Mouse (Mus musculus): ENCODE measurements around the gene Tbc1d7. TPM values are rescaled to one million over a fixed set of nuclear protein-coding genes. Genes with fewer than 3 reads are reported as not detected.

Gene Tbc1d7
- total and polyA plus RNA-seq, 2 experiments from 2014 or later, result 40.0 to 84.8 TPM

DNA sequence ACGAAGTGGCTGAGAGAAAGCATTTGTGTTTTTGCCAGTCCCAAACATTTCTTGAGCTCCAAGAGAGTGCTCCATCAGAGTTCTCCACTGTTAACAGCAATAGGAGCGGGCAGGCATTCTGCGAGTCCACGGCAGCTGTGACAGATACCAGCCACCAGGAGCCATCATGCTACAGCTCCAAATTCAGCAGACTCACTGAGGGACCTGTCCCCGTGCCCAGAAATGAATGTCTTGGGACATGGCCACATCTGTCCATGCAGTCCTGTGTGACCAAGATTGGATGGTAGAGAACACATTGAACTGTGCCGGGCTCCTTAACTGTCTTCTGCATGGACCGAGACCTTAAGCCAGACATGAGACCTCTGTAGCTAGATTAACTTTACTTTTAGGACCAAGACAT, 31.9 kb upstream of the Tbc1d7 start:
- Histone ChIP-seq H3K36me3 (ENCODE audit: insufficient read depth) (peaks cover 4% of the 10 kb centered on the region), H3K27ac (ENCODE audit: low read depth, low read length) (no peak overlapping the region), H3K4me3 (ENCODE audit: low read depth, low read length) (no peak overlapping the region), H3K4me1 (ENCODE audit: insufficient read depth) (no peaks in the 10 kb centered on the region), H3K4me2 (ENCODE audit: low read depth) (no peak overlapping the region), H3K27me3 (ENCODE audit: insufficient read depth, low read length) (no peaks in the 10 kb centered on the region), H3K9me3 (ENCODE audit: low read length) (no peaks in the 10 kb centered on the region), H3K9ac (no peak overlapping the region)
- 88% methylated on average over 7 of the region's 7 CpGs for WGBS
- ATAC-seq (no peak), DNase-seq (no peak)
- no peak for TF ChIP-seq CTCF (IDR thresholded peaks at IDR 0.05; ENCODE audit: low read depth)

DNA sequence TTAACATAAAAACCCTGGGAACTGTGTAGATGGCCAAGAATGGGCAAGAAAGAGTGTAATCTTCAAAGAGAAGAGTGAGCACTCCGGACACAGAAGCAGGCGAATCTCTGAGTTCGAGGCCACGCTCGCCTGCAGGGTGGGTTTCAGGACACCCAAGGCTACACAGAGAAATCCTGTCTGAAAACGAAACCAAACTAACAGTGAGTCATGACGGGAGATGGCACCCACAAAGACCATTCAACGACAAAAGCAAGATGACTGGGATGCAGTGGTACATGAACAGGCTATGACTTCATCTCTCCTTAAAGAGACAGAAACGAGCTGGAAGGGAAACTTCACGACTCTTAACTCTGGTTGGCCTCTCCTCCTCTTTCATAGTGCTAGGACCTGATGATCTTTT, 31.1 kb upstream of the Tbc1d7 start:
- no peak overlapping the region for H3K27ac ChIP-seq (ENCODE audit: low read depth, low read length)
- no peak overlapping the region for H3K4me3 ChIP-seq (ENCODE audit: low read depth, low read length)
- H3K4me2 ChIP-seq (ENCODE audit: low read depth), result no peak overlapping the region
- 82% methylated on average over 10 of the region's 10 CpGs for WGBS
- ATAC-seq (no peak), DNase-seq (no peak)
- no peaks in the 10 kb centered on the region for H3K27me3 ChIP-seq (ENCODE audit: insufficient read depth, low read length)
- no peaks in the 10 kb centered on the region for H3K9me3 ChIP-seq (ENCODE audit: low read length)
- H3K4me1 ChIP-seq (ENCODE audit: insufficient read depth), result no peaks in the 10 kb centered on the region
- TF ChIP-seq CTCF (IDR thresholded peaks at IDR 0.05; ENCODE audit: low read depth), result no peak
- H3K36me3 ChIP-seq (ENCODE audit: insufficient read depth), result peaks cover 4% of the 10 kb centered on the region
- H3K9ac ChIP-seq, result no peak overlapping the region

- peak; percentile 71 for TF ChIP-seq CTCF (IDR thresholded peaks at IDR 0.05; ENCODE audit: low read depth)
- 45% methylated on average over 22 of the region's 22 CpGs for WGBS
- H3K9ac ChIP-seq, result no peak overlapping the region
- no peaks in the 10 kb centered on the region for H3K4me1 ChIP-seq (ENCODE audit: insufficient read depth)
- H3K27ac ChIP-seq (ENCODE audit: low read depth, low read length), result no peak overlapping the region
- DNase-seq, result no peak
- H3K4me3 ChIP-seq (ENCODE audit: low read depth, low read length), result no peak overlapping the region
- no peaks in the 10 kb centered on the region for H3K9me3 ChIP-seq (ENCODE audit: low read length)
- ATAC-seq, result no peak
- H3K27me3 ChIP-seq (ENCODE audit: insufficient read depth, low read length), result no peaks in the 10 kb centered on the region
- H3K4me2 ChIP-seq (ENCODE audit: low read depth), result no peak overlapping the region
- peaks cover 4% of the 10 kb centered on the region for H3K36me3 ChIP-seq (ENCODE audit: insufficient read depth)
These were observed 29.7 kb upstream of the Tbc1d7 start for GRCm38 (mm10) chr13:43201033-43201432.

DNA sequence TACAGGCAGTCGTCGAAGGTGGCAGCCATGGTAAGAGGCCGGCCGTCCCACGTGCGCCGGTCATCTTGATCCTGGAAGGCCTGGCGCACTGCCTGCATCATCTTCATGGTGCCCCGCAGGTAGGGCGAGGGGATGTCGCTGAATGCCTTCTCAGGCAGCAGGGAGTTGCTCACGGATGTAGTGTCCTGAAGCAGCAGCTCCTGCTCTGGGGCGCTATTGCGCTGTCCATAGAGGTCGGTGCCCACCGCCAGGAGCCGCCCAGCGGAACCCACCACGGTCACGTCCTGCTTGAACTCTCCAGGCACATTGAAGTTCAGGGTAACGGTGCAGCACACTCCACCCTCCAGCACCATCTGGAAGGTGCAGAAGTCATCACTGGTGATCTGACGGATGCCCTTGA, 29.2 kb upstream of the Tbc1d7 start:
- 82% methylated on average over 22 of the region's 22 CpGs for WGBS
- Histone ChIP-seq H3K9me3 (ENCODE audit: low read length) (no peaks in the 10 kb centered on the region), H3K36me3 (ENCODE audit: insufficient read depth) (peaks cover 4% of the 10 kb centered on the region), H3K27me3 (ENCODE audit: insufficient read depth, low read length) (no peaks in the 10 kb centered on the region), H3K27ac (ENCODE audit: low read depth, low read length) (no peak overlapping the region), H3K9ac (no peak overlapping the region), H3K4me1 (ENCODE audit: insufficient read depth) (no peaks in the 10 kb centered on the region), H3K4me2 (ENCODE audit: low read depth) (no peak overlapping the region), H3K4me3 (ENCODE audit: low read depth, low read length) (no peak overlapping the region)
- 0 out of 2 replicates have a peak, but pooled peaks have one; percentile 4 for TF ChIP-seq CTCF (IDR thresholded peaks at IDR 0.05; ENCODE audit: low read depth)
- DNase-seq (no peak), ATAC-seq (no peak; the same call in 1 of the 2 replicates)

DNA sequence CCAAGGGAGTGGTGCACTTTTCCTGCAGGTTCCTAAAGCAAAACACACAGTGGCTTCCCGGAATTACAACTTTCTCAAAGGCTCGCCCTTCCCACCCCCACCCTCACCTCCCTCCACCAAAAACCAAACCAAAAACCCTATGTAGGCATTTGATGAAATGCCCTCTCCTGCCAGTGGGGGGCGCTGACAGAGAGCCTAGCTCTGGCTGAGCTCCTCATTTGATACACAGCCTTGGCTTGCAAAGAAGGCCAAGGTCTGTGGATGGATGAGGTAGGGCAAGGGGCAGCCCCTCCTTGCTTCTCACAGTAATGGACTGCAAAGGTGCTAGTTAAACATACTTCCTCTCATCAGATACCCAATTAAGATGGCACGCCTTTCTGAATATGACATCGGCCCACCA, 28.4 kb upstream of the Tbc1d7 start:
- TF ChIP-seq CTCF (IDR thresholded peaks at IDR 0.05; ENCODE audit: low read depth), result peak; percentile 60
- DNase-seq, result no peak
- no peaks in the 10 kb centered on the region for H3K9me3 ChIP-seq (ENCODE audit: low read length)

DNA sequence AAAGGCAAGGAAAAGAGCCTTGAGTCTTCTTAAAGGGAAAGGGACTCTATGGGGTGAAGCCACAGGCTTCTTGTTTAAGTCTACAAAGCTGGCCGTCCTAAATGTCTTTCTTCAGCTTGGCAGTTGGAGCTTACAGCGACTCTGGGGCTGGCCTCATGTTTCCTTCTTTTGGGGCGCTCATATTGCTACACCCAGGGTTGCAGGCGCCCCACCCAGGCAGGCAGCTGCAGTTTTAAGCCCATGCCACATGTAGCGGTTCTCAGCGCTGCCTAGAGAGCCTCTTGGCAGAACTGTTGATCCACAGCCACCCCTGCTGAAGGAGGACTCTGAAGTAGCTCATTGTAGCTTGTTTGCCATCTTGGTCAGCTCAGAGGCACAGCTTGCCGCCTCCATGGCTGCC, 28.0 kb upstream of the Tbc1d7 start:
- TF ChIP-seq CTCF (IDR thresholded peaks at IDR 0.05; ENCODE audit: low read depth), result no peak
- H3K9me3 ChIP-seq (ENCODE audit: low read length), result no peaks in the 10 kb centered on the region
- no peak overlapping the region for H3K9ac ChIP-seq
- no peak overlapping the region for H3K27ac ChIP-seq (ENCODE audit: low read depth, low read length)
- no peaks in the 10 kb centered on the region for H3K27me3 ChIP-seq (ENCODE audit: insufficient read depth, low read length)
- no peaks in the 10 kb centered on the region for H3K4me1 ChIP-seq (ENCODE audit: insufficient read depth)
- ATAC-seq, result no peak
- H3K4me2 ChIP-seq (ENCODE audit: low read depth), result no peak overlapping the region
- H3K4me3 ChIP-seq (ENCODE audit: low read depth, low read length), result no peak overlapping the region
- DNase-seq, result no peak
- peaks cover 4% of the 10 kb centered on the region for H3K36me3 ChIP-seq (ENCODE audit: insufficient read depth)
- WGBS, result 87% methylated on average over 7 of the region's 7 CpGs

More for the DNA sequence above, 28.4 kb upstream of the Tbc1d7 start:
- peaks cover 4% of the 10 kb centered on the region for H3K36me3 ChIP-seq (ENCODE audit: insufficient read depth)
- H3K27me3 ChIP-seq (ENCODE audit: insufficient read depth, low read length), result no peaks in the 10 kb centered on the region
- no peak for ATAC-seq
- no peak overlapping the region for H3K9ac ChIP-seq
- H3K4me1 ChIP-seq (ENCODE audit: insufficient read depth), result no peaks in the 10 kb centered on the region
- no peak overlapping the region for H3K27ac ChIP-seq (ENCODE audit: low read depth, low read length)
- H3K4me2 ChIP-seq (ENCODE audit: low read depth), result no peak overlapping the region
- H3K4me3 ChIP-seq (ENCODE audit: low read depth, low read length), result no peak overlapping the region
- WGBS, result 71% methylated on average over 5 of the region's 5 CpGs

DNA sequence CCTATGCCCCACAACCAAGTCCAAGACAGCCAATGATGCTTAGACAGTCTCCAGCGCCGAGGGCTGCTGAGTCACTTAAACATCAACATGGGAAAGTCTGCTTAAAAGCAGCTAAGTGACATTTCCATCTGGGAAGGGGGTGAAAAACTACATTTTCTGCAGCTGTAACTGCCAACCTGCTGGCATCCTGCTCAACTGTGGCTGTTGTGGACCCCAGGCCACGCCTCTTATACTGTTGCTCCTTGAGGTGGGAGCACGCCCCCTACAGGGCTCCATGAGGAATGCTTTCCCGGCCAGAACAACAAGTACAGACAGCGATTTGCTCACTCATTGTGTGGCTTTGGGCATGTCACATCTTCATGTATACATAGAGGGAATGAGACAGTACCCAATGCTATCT, 25.9 kb upstream of the Tbc1d7 start:
- H3K9ac ChIP-seq, result no peak overlapping the region
- H3K36me3 ChIP-seq (ENCODE audit: insufficient read depth), result peaks cover 4% of the 10 kb centered on the region
- no peak overlapping the region for H3K4me2 ChIP-seq (ENCODE audit: low read depth)
- WGBS, result 62% methylated on average over 6 of the region's 6 CpGs
- no peak overlapping the region for H3K27ac ChIP-seq (ENCODE audit: low read depth, low read length)
- H3K4me3 ChIP-seq (ENCODE audit: low read depth, low read length), result no peak overlapping the region
- H3K27me3 ChIP-seq (ENCODE audit: insufficient read depth, low read length), result no peaks in the 10 kb centered on the region
- peak; percentile 13; the same call in 1 of the 2 replicates for TF ChIP-seq CTCF (IDR thresholded peaks at IDR 0.05; ENCODE audit: low read depth)
- H3K4me1 ChIP-seq (ENCODE audit: insufficient read depth), result no peaks in the 10 kb centered on the region
- no peaks in the 10 kb centered on the region for H3K9me3 ChIP-seq (ENCODE audit: low read length)
- DNase-seq (no peak), ATAC-seq (no peak)

GRCm38 (mm10) chr13:43196000-43196399, 24.7 kb upstream of the Tbc1d7 start:
- DNase-seq (no peak), ATAC-seq (no peak)
- WGBS, result 57% methylated on average over 7 of the region's 7 CpGs
- Histone ChIP-seq H3K36me3 (ENCODE audit: insufficient read depth) (peaks cover 4% of the 10 kb centered on the region), H3K9ac (no peak overlapping the region), H3K9me3 (ENCODE audit: low read length) (no peaks in the 10 kb centered on the region), H3K27me3 (ENCODE audit: insufficient read depth, low read length) (no peaks in the 10 kb centered on the region), H3K4me1 (ENCODE audit: insufficient read depth) (no peaks in the 10 kb centered on the region), H3K4me3 (ENCODE audit: low read depth, low read length) (no peak overlapping the region), H3K27ac (ENCODE audit: low read depth, low read length) (no peak overlapping the region), H3K4me2 (ENCODE audit: low read depth) (no peak overlapping the region)
- peak; percentile 36 for TF ChIP-seq CTCF (IDR thresholded peaks at IDR 0.05; ENCODE audit: low read depth)
